Mouse (Mus musculus) megakaryocyte, embryonic 14.5 days (primary cell): ENCODE results near the gene Rab4a.

Experiments used
- FLI1 ChIP-seq: IDR thresholded peaks from 2 replicates; pipeline ENCODE4 v1.6.1; 2012; ENCODE audit warnings: low read length, inconsistent platforms, mixed read lengths
- GATA1 ChIP-seq: IDR thresholded peaks from 3 replicates; pipeline ENCODE4 v1.6.1; 2012; ENCODE audit warnings: mixed read lengths, low read length, inconsistent platforms, borderline replicate concordance

- no peak for TF ChIP-seq FLI1
- no peak for TF ChIP-seq GATA1
These were observed 53.3 kb downstream of the Rab4a start for GRCm38 (mm10) chr8:123858941-123859647.
